Mouse (Mus musculus) lung, postnatal 0 days (tissue): ENCODE data around the gene Uck2. TPM values are rescaled to one million over a fixed set of nuclear protein-coding genes. Genes with fewer than 3 reads are reported as not detected.
A peak's percentile ranks its signal among the peaks of the same experiment; 100 is the strongest.

ENCODE experiments used
- ATAC-seq: fragments of 200-750 bp; cut with Nextera tagmentation; 2 replicates; pipeline ENCODE4 v1.8.0; 2017; ENCODE audit warnings: moderate library complexity
- DNase-seq: peaks from one replicate; pipeline ENCODE4 v3.0.0-alpha.2; 2016; ENCODE audit warnings: low spot score
- H3K27ac ChIP-seq: fragments of 300-500 bp; sonication (generic); 2 replicates; pipeline ENCODE4 v1.5.1; 2014; ENCODE audit warnings: antibody characterized with exemption, mild to moderate bottlenecking, low read length, mixed read lengths
- H3K27me3 ChIP-seq: fragments of 300-500 bp; sonication (generic); replicated peaks from 2 replicates; pipeline ENCODE4 v1.6.1; 2014; ENCODE audit warnings: low read length, mixed read lengths; ENCODE audit not compliant: insufficient read depth
- H3K36me3 ChIP-seq: fragments of 300-500 bp; sonication (generic); 2 replicates; pipeline ENCODE4 v1.6.1; 2014; ENCODE audit warnings: low read length, mixed read lengths; ENCODE audit not compliant: insufficient read depth
- H3K4me1 ChIP-seq: fragments of 300-500 bp; sonication (generic); 2 replicates; pipeline ENCODE4 v1.6.1; 2014; ENCODE audit warnings: antibody characterized with exemption, low read depth, low read length, mixed read lengths; ENCODE audit not compliant: insufficient read depth
- H3K4me2 ChIP-seq: fragments of 300-500 bp; sonication (generic); replicated peaks from 2 replicates; pipeline ENCODE4 v1.6.1; 2014; ENCODE audit warnings: low read depth, mild to moderate bottlenecking, low read length, moderate library complexity, mixed read lengths
- H3K4me3 ChIP-seq: fragments of 300-500 bp; sonication (generic); 2 replicates; pipeline ENCODE4 v1.5.1; 2014; ENCODE audit warnings: low read depth, low read length
- H3K9ac ChIP-seq: fragments of 300-500 bp; sonication (generic); replicated peaks from 2 replicates; pipeline ENCODE4 v1.6.1; 2014; ENCODE audit warnings: low read depth, mild to moderate bottlenecking
- H3K9me3 ChIP-seq: fragments of 300-500 bp; sonication (generic); 2 replicates; pipeline ENCODE4 v1.6.1; 2016; ENCODE audit warnings: low read length, mixed read lengths
- CTCF ChIP-seq: IDR thresholded peaks from 2 replicates; pipeline ENCODE4 v1.5.1; 2016; ENCODE audit warnings: antibody characterized with exemption, mild to moderate bottlenecking
- EP300 ChIP-seq: IDR thresholded peaks from 2 replicates; pipeline ENCODE4 v1.6.1; 2016; ENCODE audit warnings: antibody characterized with exemption, mild to moderate bottlenecking, control low read depth
- WGBS: fragments of 180-500 bp; shearing (Covaris S2); extraction: QIAGEN DNeasy Blood & Tissue Kit; methylation state at CpG from one replicate; pipeline ENCODE4 v1.1.7; 2014; 5-methylcytosine and 5-hydroxymethylcytosine counted together
- polyA plus RNA-seq: library from polyadenylated mRNA; unstranded; fragments of >200 nt; fragmentation: Nextera tagmentation; extraction: Ambion mirVana; gene quantifications from 2 replicates; pipeline ENCODE4 v1.2.1, GENCODE M21; 2015

Uck2 gene
- polyA plus RNA-seq, 1 experiment from 2014 or later: 22.9 TPM

DNA sequence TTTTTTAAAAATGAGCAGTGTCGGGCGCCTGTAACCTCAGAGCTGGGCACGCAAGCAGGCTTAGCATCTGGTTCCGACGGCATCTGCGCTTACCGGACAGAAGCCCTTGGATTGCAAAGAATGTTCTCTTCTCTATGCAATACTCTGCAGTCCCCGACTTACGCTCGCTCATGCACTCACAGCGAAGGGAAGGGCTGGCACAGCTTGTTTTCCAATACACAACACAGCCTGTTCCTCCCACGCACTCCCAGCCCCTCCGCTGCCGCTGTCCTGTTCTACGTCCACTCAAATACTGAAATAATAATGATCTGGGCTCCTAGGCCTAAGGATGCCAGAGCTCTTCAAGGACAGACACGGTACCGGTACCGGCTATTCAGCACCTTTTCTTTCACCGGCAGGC is 35.9 kb downstream of the Uck2 start:
- H3K9ac ChIP-seq: no peak overlapping the region
- ATAC-seq: peak; percentile 31; the same call in 1 of the 2 replicates
- H3K27ac ChIP-seq: no peak overlapping the region
- TF ChIP-seq CTCF (no peak), EP300 (no peak)
- no peaks in the 10 kb centered on the region for H3K36me3 ChIP-seq
- peaks cover 19% of the 10 kb centered on the region; the same call in 1 of the 2 replicates for H3K4me1 ChIP-seq
- H3K27me3 ChIP-seq: no peaks in the 10 kb centered on the region
- peak; percentile 52 for DNase-seq
- no peak overlapping the region for H3K4me3 ChIP-seq
- no peak overlapping the region for H3K4me2 ChIP-seq
- no peaks in the 10 kb centered on the region for H3K9me3 ChIP-seq
- 74% methylated on average over 19 of the region's 19 CpGs for WGBS

DNA sequence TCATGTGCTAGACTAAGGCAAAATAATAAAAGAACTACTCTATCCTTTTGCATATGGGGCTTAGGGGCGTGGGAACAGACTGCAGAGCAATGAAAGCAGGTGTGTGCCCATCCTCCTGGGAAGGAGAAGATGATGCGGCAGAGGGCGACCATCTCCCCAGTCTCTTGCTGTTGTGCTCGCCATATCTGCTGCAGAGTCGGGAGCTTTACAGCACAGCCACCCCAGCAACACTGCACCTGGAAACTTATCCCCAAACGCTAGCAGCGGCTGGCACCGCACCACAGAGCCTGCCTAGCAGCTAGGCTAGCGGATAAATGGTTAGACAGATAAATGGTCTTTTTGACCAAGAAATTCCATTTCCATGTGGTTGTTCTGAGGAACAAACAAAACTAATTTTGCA is 37.2 kb downstream of the Uck2 start:
- 83% methylated on average over 9 of the region's 9 CpGs for WGBS
- H3K4me1 ChIP-seq: peaks cover 19% of the 10 kb centered on the region; the same call in 1 of the 2 replicates
- ATAC-seq: no peak
- H3K27ac ChIP-seq: 0 out of 2 replicates have a peak overlapping the region, but pooled peaks have one; percentile 35
- no peaks in the 10 kb centered on the region for H3K36me3 ChIP-seq
- no peaks in the 10 kb centered on the region for H3K27me3 ChIP-seq
- no peak overlapping the region for H3K9ac ChIP-seq
- DNase-seq: no peak
- no peak overlapping the region for H3K4me2 ChIP-seq
- TF ChIP-seq CTCF (no peak), EP300 (no peak)
- H3K9me3 ChIP-seq: no peaks in the 10 kb centered on the region
- H3K4me3 ChIP-seq: no peak overlapping the region

GRCm38 (mm10) chr1:167246976-167247375 is 38.1 kb downstream of the Uck2 start:
- no peaks in the 10 kb centered on the region for H3K36me3 ChIP-seq
- H3K27me3 ChIP-seq: no peaks in the 10 kb centered on the region
- H3K27ac ChIP-seq: peak overlapping the region; percentile 35; the same call in 1 of the 2 replicates
- H3K4me2 ChIP-seq: no peak overlapping the region
- DNase-seq (peak; percentile 95), ATAC-seq (peak; percentile 56)
- H3K4me3 ChIP-seq: no peak overlapping the region
- peak; percentile 93 for TF ChIP-seq EP300
- TF ChIP-seq CTCF: no peak
- no peak overlapping the region for H3K9ac ChIP-seq
- 18% methylated on average over 8 of the region's 8 CpGs for WGBS
- peaks cover 19% of the 10 kb centered on the region; the same call in 1 of the 2 replicates for H3K4me1 ChIP-seq
- H3K9me3 ChIP-seq: no peaks in the 10 kb centered on the region

GRCm38 (mm10) chr1:167246275-167246674 is 38.8 kb downstream of the Uck2 start:
- H3K9me3 ChIP-seq: no peaks in the 10 kb centered on the region
- no peaks in the 10 kb centered on the region for H3K36me3 ChIP-seq
- no peak overlapping the region for H3K4me2 ChIP-seq
- 72% methylated on average over 9 of the region's 9 CpGs for WGBS
- no peak overlapping the region for H3K4me3 ChIP-seq
- TF ChIP-seq CTCF: no peak
- no peak for TF ChIP-seq EP300
- no peaks in the 10 kb centered on the region for H3K27me3 ChIP-seq
- no peak overlapping the region for H3K9ac ChIP-seq
- peaks cover 19% of the 10 kb centered on the region; the same call in 1 of the 2 replicates for H3K4me1 ChIP-seq
- ATAC-seq: no peak
- no peak for DNase-seq
- H3K27ac ChIP-seq: no peak overlapping the region

GRCm38 (mm10) chr1:167245180-167245641 is 39.9 kb downstream of the Uck2 start:
- ATAC-seq: no peak
- Histone ChIP-seq H3K9me3 (no peaks in the 10 kb centered on the region), H3K4me1 (peaks cover 19% of the 10 kb centered on the region; the same call in 1 of the 2 replicates), H3K27ac (no peak overlapping the region), H3K4me2 (no peak overlapping the region), H3K27me3 (no peaks in the 10 kb centered on the region), H3K9ac (no peak overlapping the region), H3K4me3 (no peak overlapping the region), H3K36me3 (no peaks in the 10 kb centered on the region)
- TF ChIP-seq CTCF: no peak
- TF ChIP-seq EP300: no peak
- 54% methylated on average over 9 of the region's 9 CpGs for WGBS
- DNase-seq: no peak

- no peaks in the 10 kb centered on the region for H3K27me3 ChIP-seq
- TF ChIP-seq CTCF (no peak), EP300 (no peak)
- peak; percentile 20; the same call in 1 of the 2 replicates for ATAC-seq
- no peak overlapping the region for H3K4me2 ChIP-seq
- no peak overlapping the region for H3K27ac ChIP-seq
- no peaks in the 10 kb centered on the region for H3K36me3 ChIP-seq
- no peaks in the 10 kb centered on the region for H3K9me3 ChIP-seq
- DNase-seq: peak; percentile 52
- peaks cover 8% of the 10 kb centered on the region; the same call in 1 of the 2 replicates for H3K4me1 ChIP-seq
- no peak overlapping the region for H3K9ac ChIP-seq
- WGBS: 27% methylated on average over 7 of the region's 7 CpGs
- H3K4me3 ChIP-seq: no peak overlapping the region
These were observed 42.9 kb downstream of the Uck2 start for GRCm38 (mm10) chr1:167242191-167242681.
